Mouse (Mus musculus) CH12.LX (cell line): ENCODE data around the gene Taok1.

ENCODE experiments used
- CHD2 ChIP-seq: IDR thresholded peaks from 2 replicates; pipeline ENCODE4 v1.6.1; 2011; ENCODE audit warnings: low read length, improper control_type of control experiment
- E2F4 ChIP-seq: IDR thresholded peaks from 2 replicates; pipeline ENCODE4 v1.6.1; 2011; ENCODE audit warnings: low read depth, low read length, improper control_type of control experiment; ENCODE audit not compliant: insufficient replicate concordance
- ELF1 ChIP-seq: IDR thresholded peaks from 2 replicates; pipeline ENCODE4 v1.6.1; 2014; ENCODE audit warnings: low read depth, mild to moderate bottlenecking, inconsistent platforms, low read length, improper control_type of control experiment
- ETS1 ChIP-seq: conservative IDR thresholded peaks from 2 replicates; pipeline ENCODE4 v1.6.1; 2012; ENCODE audit warnings: low read depth, mild to moderate bottlenecking, inconsistent platforms, low read length, improper control_type of control experiment, moderate library complexity
- MEF2A ChIP-seq: IDR thresholded peaks from 2 replicates; pipeline ENCODE4 v1.6.1; 2014; ENCODE audit warnings: low read depth, mild to moderate bottlenecking, inconsistent platforms, low read length, improper control_type of control experiment, borderline replicate concordance
- RCOR1 ChIP-seq: conservative IDR thresholded peaks from 2 replicates; pipeline ENCODE4 v1.6.1; 2012; ENCODE audit warnings: low read depth, mild to moderate bottlenecking, inconsistent platforms, low read length, improper control_type of control experiment
- SIN3A ChIP-seq: IDR thresholded peaks from 2 replicates; pipeline ENCODE4 v1.6.1; 2012; ENCODE audit warnings: low read length, improper control_type of control experiment, inconsistent platforms
- ZC3H11A ChIP-seq: IDR thresholded peaks from 2 replicates; pipeline ENCODE4 v1.6.1; 2012; ENCODE audit warnings: low read depth, mild to moderate bottlenecking, inconsistent platforms, low read length, improper control_type of control experiment
- ZKSCAN1 ChIP-seq: IDR thresholded peaks from 2 replicates; pipeline ENCODE4 v1.6.1; 2012; ENCODE audit warnings: low read depth, inconsistent platforms, low read length, improper control_type of control experiment, borderline replicate concordance
- ZMIZ1 ChIP-seq: IDR thresholded peaks from 2 replicates; pipeline ENCODE4 v1.6.1; 2012; ENCODE audit warnings: low read depth, mild to moderate bottlenecking, inconsistent platforms, low read length, improper control_type of control experiment

- TF ChIP-seq ZKSCAN1, result no peak
- TF ChIP-seq ETS1, result no peak
- TF ChIP-seq MEF2A, result no peak
- TF ChIP-seq ELF1, result no peak
- TF ChIP-seq ZC3H11A, result no peak
- TF ChIP-seq ZMIZ1, result no peak
- no peak for TF ChIP-seq CHD2
- TF ChIP-seq RCOR1, result no peak
- no peak for TF ChIP-seq SIN3A
- no peak for TF ChIP-seq E2F4
These were observed 14.4 kb upstream of the Taok1 start for GRCm38 (mm10) chr11:77621902-77622535.
